Mouse (Mus musculus) embryonic facial prominence, embryonic 15.5 days (tissue): ENCODE measurements around the gene Brms1. TPM values are rescaled to one million over a fixed set of nuclear protein-coding genes. Genes with fewer than 3 reads are reported as not detected.
"Not testable (repeated sequence)": the region's sequence is repeated elsewhere in the genome, so short reads cannot be mapped to it uniquely, and the experiment has no call there.

Experiments used
- ATAC-seq: fragments of 200-750 bp; cut with Nextera tagmentation; 2 replicates; pipeline ENCODE4 v1.8.0; 2017; ENCODE audit warnings: low read depth, moderate TSS enrichment; ENCODE audit not compliant: insufficient number of reproducible peaks, low FRiP score, low TSS enrichment
- H3K27ac ChIP-seq: fragments of 300-500 bp; sonication (generic); replicated peaks from 2 replicates; pipeline ENCODE4 v1.5.1; 2015; ENCODE audit warnings: mild to moderate bottlenecking, inconsistent platforms
- H3K27me3 ChIP-seq: fragments of 300-500 bp; sonication (generic); 2 replicates; pipeline ENCODE4 v1.6.1; 2015; ENCODE audit warnings: inconsistent platforms
- H3K36me3 ChIP-seq: fragments of 300-500 bp; sonication (generic); 2 replicates; pipeline ENCODE4 v1.6.1; 2015; ENCODE audit warnings: mild to moderate bottlenecking, inconsistent platforms
- H3K4me1 ChIP-seq: fragments of 300-500 bp; sonication (generic); 2 replicates; pipeline ENCODE4 v1.6.1; 2015; ENCODE audit warnings: inconsistent platforms
- H3K4me2 ChIP-seq: fragments of 300-500 bp; sonication (generic); replicated peaks from 2 replicates; pipeline ENCODE4 v1.6.1; 2015; ENCODE audit warnings: mild to moderate bottlenecking, inconsistent platforms
- H3K4me3 ChIP-seq: fragments of 300-500 bp; sonication (generic); replicated peaks from 2 replicates; pipeline ENCODE4 v1.5.1; 2015; ENCODE audit warnings: mild to moderate bottlenecking, inconsistent platforms
- H3K9ac ChIP-seq: fragments of 300-500 bp; sonication (generic); 2 replicates; pipeline ENCODE4 v1.6.1; 2015; ENCODE audit warnings: inconsistent platforms
- H3K9me3 ChIP-seq: fragments of 300-500 bp; sonication (generic); replicated peaks from 2 replicates; pipeline ENCODE4 v1.6.1; 2016; ENCODE audit warnings: inconsistent platforms
- WGBS: fragments of 180-500 bp; shearing (Covaris S2); methylation state at CpG from one replicate; pipeline ENCODE4 v1.1.7; 2015; 5-methylcytosine and 5-hydroxymethylcytosine counted together
- polyA plus RNA-seq: library from polyadenylated mRNA; unstranded; fragments of >200 nt; fragmentation: Nextera tagmentation; extraction: Ambion mirVana; gene quantifications from 2 replicates; pipeline ENCODE4 v1.2.1, GENCODE M21; 2015

The Brms1 gene
- polyA plus RNA-seq = 42.2 and 48.6 TPM in 2 replicates

GRCm38 (mm10) chr19:5040862-5041523 is at the start of gene Brms1:
Brms1 (plus strand) TSS chr19:5041354.
- Histone ChIP-seq H3K27ac (peak within 1 kb of the TSS; percentile 59), H3K9me3 (no peaks in the 10 kb centered on the region), H3K36me3 (peaks cover 12% of the 10 kb centered on the region; the same call in 1 of the 2 replicates), H3K9ac (peak within 1 kb of the TSS; percentile 64), H3K4me2 (peak within 1 kb of the TSS; percentile 95), H3K4me3 (peak within 1 kb of the TSS; percentile 71), H3K27me3 (no peaks in the 10 kb centered on the region), H3K4me1 (peaks cover 39% of the 10 kb centered on the region)
- ATAC-seq = peak; percentile 68
- WGBS = 6% methylated on average over 40 of the region's 40 CpGs

GRCm38 (mm10) chr19:4992371-4992770 is 48.8 kb upstream of the Brms1 start:
- H3K27me3 ChIP-seq = peaks cover 53% of the 10 kb centered on the region
- H3K4me1 ChIP-seq = peaks cover 5% of the 10 kb centered on the region
- no peak for ATAC-seq
- H3K9me3 ChIP-seq = no peaks in the 10 kb centered on the region
- H3K4me3 ChIP-seq = no peak overlapping the region
- no peaks in the 10 kb centered on the region for H3K36me3 ChIP-seq
- 11% methylated on average over 8 of the region's 8 CpGs for WGBS
- no peak overlapping the region for H3K4me2 ChIP-seq
- no peak overlapping the region for H3K27ac ChIP-seq
- H3K9ac ChIP-seq = no peak overlapping the region

DNA sequence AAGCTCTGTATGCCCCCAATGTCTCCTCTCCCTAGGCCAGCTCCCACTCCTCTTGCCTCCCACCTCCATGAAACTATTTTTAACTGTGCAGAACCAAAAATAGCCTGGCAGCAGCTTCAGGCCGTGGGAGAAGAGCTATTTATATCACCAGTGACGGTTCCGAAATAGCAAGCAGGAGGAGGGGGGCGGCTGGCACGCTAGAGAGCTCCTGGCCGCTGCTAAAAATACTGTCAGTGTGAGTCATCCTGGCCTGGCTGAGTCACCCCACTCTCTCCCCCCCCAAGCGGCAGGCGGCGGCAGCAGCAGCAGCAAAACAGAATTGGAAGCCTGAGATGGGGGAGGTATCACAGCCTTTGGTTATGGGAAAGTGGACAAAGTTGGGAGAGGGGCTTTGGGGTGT is 48.2 kb upstream of the Brms1 start:
- Histone ChIP-seq H3K4me2 (no peak overlapping the region), H3K27ac (no peak overlapping the region), H3K4me1 (peaks cover 5% of the 10 kb centered on the region), H3K27me3 (peaks cover 57% of the 10 kb centered on the region), H3K4me3 (no peak overlapping the region), H3K36me3 (no peaks in the 10 kb centered on the region), H3K9ac (no peak overlapping the region), H3K9me3 (no peaks in the 10 kb centered on the region)
- 0% methylated on average over 9 of the region's 9 CpGs for whole genome bisulfite sequencing
- ATAC-seq = no peak

- no peak overlapping the region for H3K4me2 ChIP-seq
- peaks cover 61% of the 10 kb centered on the region for H3K27me3 ChIP-seq
- no peak overlapping the region for H3K9ac ChIP-seq
- no peaks in the 10 kb centered on the region for H3K9me3 ChIP-seq
- 56% methylated on average over 5 of the region's 5 CpGs for WGBS
- no peak overlapping the region for H3K4me3 ChIP-seq
- H3K4me1 ChIP-seq = peaks cover 5% of the 10 kb centered on the region
- no peaks in the 10 kb centered on the region for H3K36me3 ChIP-seq
- ATAC-seq = no peak
- H3K27ac ChIP-seq = no peak overlapping the region
Observed at GRCm38 (mm10) chr19:4994043-4994442, 47.1 kb upstream of the Brms1 start.

GRCm38 (mm10) chr19:4999445-5000140 is 41.6 kb upstream of the Brms1 start:
- Histone ChIP-seq H3K9ac (no peak overlapping the region), H3K4me2 (no peak overlapping the region), H3K27me3 (peaks cover 34% of the 10 kb centered on the region), H3K4me1 (peaks cover 10% of the 10 kb centered on the region), H3K27ac (no peak overlapping the region), H3K9me3 (no peaks in the 10 kb centered on the region), H3K4me3 (no peak overlapping the region), H3K36me3 (no peaks in the 10 kb centered on the region)
- no peak for ATAC-seq
- 65% methylated on average over 6 of the region's 6 CpGs for WGBS

DNA sequence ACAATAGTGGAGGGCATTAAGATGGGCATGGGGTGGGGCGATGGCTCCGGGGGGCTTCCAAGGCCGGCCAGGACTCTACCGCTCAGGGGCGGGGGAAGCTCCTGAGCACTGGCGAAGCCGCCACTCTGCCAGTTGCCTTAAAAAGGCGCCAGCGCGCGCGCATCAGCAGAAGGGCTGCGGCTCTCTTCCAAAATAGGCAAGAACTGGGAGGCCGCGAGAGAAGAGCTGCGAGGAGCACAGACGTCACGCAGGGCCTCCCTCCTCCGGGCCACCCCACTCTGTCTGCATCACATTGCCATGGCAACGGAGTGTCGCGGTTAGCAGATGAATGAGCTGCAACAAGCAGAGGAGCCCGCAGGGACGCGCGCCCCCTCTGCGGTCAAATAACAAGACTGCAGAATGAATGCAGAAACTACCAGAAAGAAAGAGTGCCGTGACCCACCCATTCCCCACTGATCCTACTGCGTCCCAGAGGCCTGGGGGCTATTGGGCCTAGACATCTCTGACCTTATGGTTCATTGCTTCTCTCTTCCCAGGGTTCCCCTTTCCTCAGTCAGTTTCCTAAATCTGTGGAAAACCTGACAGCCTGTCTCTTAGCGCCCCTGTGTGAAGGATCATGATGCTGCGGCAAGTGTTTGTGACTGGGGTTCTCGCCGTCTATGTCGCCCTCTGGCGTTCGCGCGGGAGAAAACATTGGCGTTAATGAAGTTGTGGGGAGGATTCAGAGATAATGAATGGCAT is 39.3 kb upstream of the Brms1 start:
- Histone ChIP-seq H3K9me3 (no peaks in the 10 kb centered on the region), H3K9ac (peak overlapping the region; percentile 21; the same call in 1 of the 2 replicates), H3K4me3 (peak overlapping the region; percentile 25), H3K4me1 (peaks cover 10% of the 10 kb centered on the region), H3K4me2 (peak overlapping the region; percentile 47), H3K27ac (peak overlapping the region; percentile 35), H3K27me3 (peaks cover 28% of the 10 kb centered on the region), H3K36me3 (no peaks in the 10 kb centered on the region)
- under 1% methylated on average over 39 of the region's 39 CpGs for WGBS
- ATAC-seq = peak; percentile 89

GRCm38 (mm10) chr19:5003644-5004043 is 37.5 kb upstream of the Brms1 start:
- not testable (repeated sequence) for H3K27ac ChIP-seq, H3K4me3 ChIP-seq, H3K36me3 ChIP-seq, H3K9me3 ChIP-seq, ATAC-seq, H3K4me2 ChIP-seq, H3K9ac ChIP-seq
- Histone ChIP-seq H3K27me3 (peaks cover 19% of the 10 kb centered on the region; the same call in 1 of the 2 replicates), H3K4me1 (peaks cover 10% of the 10 kb centered on the region)
- 45% methylated on average over 2 of the region's 2 CpGs for WGBS

GRCm38 (mm10) chr19:5004925-5005324 is 36.2 kb upstream of the Brms1 start:
- no peaks in the 10 kb centered on the region for H3K9me3 ChIP-seq
- H3K9ac ChIP-seq = no peak overlapping the region
- WGBS = 60% methylated on average over 4 of the region's 4 CpGs
- peaks cover 7% of the 10 kb centered on the region; the same call in 1 of the 2 replicates for H3K27me3 ChIP-seq
- no peak for ATAC-seq
- H3K36me3 ChIP-seq = no peaks in the 10 kb centered on the region
- no peak overlapping the region for H3K4me2 ChIP-seq
- H3K27ac ChIP-seq = no peak overlapping the region
- H3K4me3 ChIP-seq = no peak overlapping the region
- H3K4me1 ChIP-seq = peaks cover 10% of the 10 kb centered on the region

- Histone ChIP-seq H3K4me2 (no peak overlapping the region), H3K27ac (no peak overlapping the region), H3K9me3 (no peaks in the 10 kb centered on the region), H3K9ac (no peak overlapping the region), H3K4me1 (peaks cover 11% of the 10 kb centered on the region), H3K4me3 (no peak overlapping the region), H3K27me3 (0 out of 2 replicates have a peak, but pooled peaks cover 3% of the 10 kb centered on the region), H3K36me3 (no peaks in the 10 kb centered on the region)
- WGBS = 54% methylated on average over 8 of the region's 8 CpGs
- no peak for ATAC-seq
Observed at GRCm38 (mm10) chr19:5013138-5013537, 28.0 kb upstream of the Brms1 start.

GRCm38 (mm10) chr19:5014961-5015398 is 26.2 kb upstream of the Brms1 start:
- 10% methylated on average over 8 of the region's 8 CpGs for WGBS
- no peak overlapping the region for H3K4me3 ChIP-seq
- 0 out of 2 replicates have a peak, but pooled peaks cover 3% of the 10 kb centered on the region for H3K27me3 ChIP-seq
- no peak overlapping the region for H3K4me2 ChIP-seq
- H3K9ac ChIP-seq = no peak overlapping the region
- ATAC-seq = no peak
- peaks cover 11% of the 10 kb centered on the region for H3K4me1 ChIP-seq
- no peaks in the 10 kb centered on the region for H3K9me3 ChIP-seq
- no peak overlapping the region for H3K27ac ChIP-seq
- H3K36me3 ChIP-seq = no peaks in the 10 kb centered on the region

DNA sequence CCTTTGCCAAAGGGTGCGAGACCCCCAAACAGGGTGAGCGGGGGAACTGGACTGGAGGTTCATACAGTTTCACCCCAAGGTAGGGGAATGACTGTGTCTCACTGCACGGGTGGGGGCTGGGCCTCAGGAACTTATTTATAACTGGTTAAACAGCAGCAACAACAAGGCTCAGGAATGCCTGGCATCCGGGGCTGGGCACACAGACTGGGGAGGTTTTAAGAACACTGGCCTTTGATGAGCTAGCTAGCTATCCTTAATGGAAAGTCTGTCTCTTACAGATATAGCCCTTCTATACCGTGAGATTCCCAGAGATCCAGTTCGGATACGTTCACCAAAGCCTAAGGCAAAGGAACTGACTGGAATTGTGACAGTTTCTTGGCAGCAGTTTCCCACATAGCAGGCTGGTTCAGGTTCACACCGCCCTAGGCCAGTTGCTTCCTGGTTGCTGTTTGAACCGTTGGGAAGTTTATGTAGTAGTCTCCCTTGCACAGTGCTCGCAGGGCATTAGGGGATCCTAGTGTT is 24.9 kb upstream of the Brms1 start:
- H3K4me1 ChIP-seq = peaks cover 11% of the 10 kb centered on the region
- H3K27ac ChIP-seq = peak overlapping the region; percentile 75
- 0 out of 2 replicates have a peak, but pooled peaks cover 3% of the 10 kb centered on the region for H3K27me3 ChIP-seq
- WGBS = 22% methylated on average over 10 of the region's 10 CpGs
- 0 out of 2 replicates have a peak overlapping the region, but pooled peaks have one; percentile 4 for H3K9ac ChIP-seq
- peak; percentile 58 for ATAC-seq
- H3K4me3 ChIP-seq = no peak overlapping the region
- H3K9me3 ChIP-seq = no peaks in the 10 kb centered on the region
- no peaks in the 10 kb centered on the region for H3K36me3 ChIP-seq
- peak overlapping the region; percentile 25 for H3K4me2 ChIP-seq
